Mouse (Mus musculus) heart, adult 2 months (tissue): ENCODE results near the gene Pym1. TPM values are rescaled to one million over a fixed set of nuclear protein-coding genes. Genes with fewer than 3 reads are reported as not detected.

Source experiments
- DNase-seq, 2 experiments: peaks; one replicate each; pipeline ENCODE4 v3.0.0; 2021
- H3K27ac ChIP-seq: fragments of 200-600 bp; 2 replicates; pipeline ENCODE4 v1.8.1; 2022
- H3K27me3 ChIP-seq: fragments of 200-500 bp; 2 replicates; pipeline ENCODE4 v1.6.1; 2012; ENCODE audit warnings: mild to moderate bottlenecking, low read length, inconsistent platforms, mixed read lengths; ENCODE audit not compliant: control insufficient read depth, insufficient read depth
- H3K36me3 ChIP-seq: fragments of 200-500 bp; 2 replicates; pipeline ENCODE4 v1.6.1; 2012; ENCODE audit warnings: low read length, inconsistent platforms; ENCODE audit not compliant: control insufficient read depth, insufficient read depth
- H3K4me1 ChIP-seq: fragments of 200-500 bp; 2 replicates; pipeline ENCODE4 v1.6.1; 2011; ENCODE audit warnings: low read length; ENCODE audit not compliant: control insufficient read depth, insufficient read depth
- H3K4me3 ChIP-seq: fragments of 200-600 bp; 2 replicates; pipeline ENCODE4 v1.8.1; 2022
- H3K79me2 ChIP-seq: fragments of 200-500 bp; replicated peaks from 2 replicates; pipeline ENCODE4 v1.6.1; 2012; ENCODE audit warnings: mild to moderate bottlenecking, inconsistent platforms, low read length, moderate library complexity, mixed read lengths; ENCODE audit not compliant: control insufficient read depth, insufficient read depth
- H3K9ac ChIP-seq: fragments of 200-500 bp; 2 replicates; pipeline ENCODE4 v1.6.1; 2012; ENCODE audit warnings: low read depth, mild to moderate bottlenecking, control low read depth, inconsistent platforms, low read length, mixed read lengths
- CTCF ChIP-seq: fragments of 200-600 bp; IDR thresholded peaks from 2 replicates; pipeline ENCODE4 v1.8.1; 2022; ENCODE audit warnings: antibody characterized with exemption, mild to moderate bottlenecking, moderate library complexity
- EP300 ChIP-seq: fragments of 200-500 bp; IDR thresholded peaks from 2 replicates; pipeline ENCODE4 v1.6.1; 2011; ENCODE audit warnings: low read depth, low read length, control low read depth; ENCODE audit not compliant: insufficient read depth
- POLR2A ChIP-seq: fragments of 200-500 bp; IDR thresholded peaks from 2 replicates; pipeline ENCODE4 v1.6.1; 2011; ENCODE audit warnings: mild to moderate bottlenecking, low read depth, low read length, control low read depth; ENCODE audit not compliant: insufficient read depth
- whole genome bisulfite sequencing: fragments of 180-500 bp; shearing (Covaris S2); methylation state at CpG from one replicate; pipeline ENCODE4 v1.1.7; 2018; 5-methylcytosine and 5-hydroxymethylcytosine counted together
- intact Hi-C: fragments of 180-260 bp; cut with DNase I; formaldehyde crosslinking; loops from one replicate; pipeline ENCODE4 v1.15.1; 2025
- polyA plus RNA-seq: library from polyadenylated mRNA; depleted of rRNA; stranded (reverse); fragments of >200 nt; gene quantifications from 2 replicates; pipeline ENCODE4 v1.2.3, GENCODE M21; 2012
- total RNA-seq, 2 experiments: library from RNA; stranded (reverse); gene quantifications; 2 replicates each; pipeline ENCODE4 v1.2.3; 2021

The Pym1 gene
- total and polyA plus RNA-seq, 3 experiments, result 7.9 to 9.4 (median 8.6) TPM

- under 1% methylated on average over 37 of the region's 37 CpGs for WGBS
- TF ChIP-seq CTCF, result peak; percentile 53
- TF ChIP-seq EP300, result peak; percentile 60; the same call in 1 of the 2 replicates
- TF ChIP-seq POLR2A, result peak; percentile 63
- intact Hi-C loops, result loop anchor here (1.0 to 10.0 kb wide), 4 partner anchors 30 to 1684 kb away; partner anchors contain the start of genes Cdk4, March9 and Ormdl2
Observed at GRCm38 (mm10) chr10:128748252-128748864, 669 bp downstream of the Pym1 start.

GRCm38 (mm10) chr10:128772895-128773294 is 25.2 kb downstream of the Pym1 start:
- Histone ChIP-seq H3K27me3 (no peaks in the 10 kb centered on the region), H3K27ac (no peak overlapping the region), H3K4me1 (no peaks in the 10 kb centered on the region), H3K4me3 (no peak overlapping the region), H3K36me3 (no peaks in the 10 kb centered on the region), H3K79me2 (no peaks in the 10 kb centered on the region), H3K9ac (no peak overlapping the region)
- DNase-seq, result no peak
- no peak for TF ChIP-seq EP300
- TF ChIP-seq CTCF, result peak; percentile 72
- WGBS, result 75% methylated on average over 2 of the region's 2 CpGs
- intact Hi-C loops, result loop anchor here (5.0 kb wide), 1 partner anchor 34 kb away; no protein-coding TSS in a partner anchor

More at GRCm38 (mm10) chr10:128748252-128748864, 669 bp downstream of the Pym1 start:
- peak overlapping the region; percentile 83 for H3K4me3 ChIP-seq
- peaks cover 2% of the 10 kb centered on the region; the same call in 1 of the 2 replicates for H3K79me2 ChIP-seq
- H3K27ac ChIP-seq, result peak overlapping the region; percentile 90
- DNase-seq, result peak; percentile 83 to 84
- peaks cover 5% of the 10 kb centered on the region for H3K4me1 ChIP-seq
- H3K9ac ChIP-seq, result peak overlapping the region; percentile 70
- H3K27me3 ChIP-seq, result no peaks in the 10 kb centered on the region
- no peaks in the 10 kb centered on the region for H3K36me3 ChIP-seq

GRCm38 (mm10) chr10:128773685-128774084 is 26.0 kb downstream of the Pym1 start:
- H3K36me3 ChIP-seq, result peaks cover 5% of the 10 kb centered on the region
- no peaks in the 10 kb centered on the region for H3K27me3 ChIP-seq
- no peak overlapping the region for H3K9ac ChIP-seq
- intact Hi-C loops, result loop anchor here (5.0 kb wide), 1 partner anchor 34 kb away; no protein-coding TSS in a partner anchor
- H3K79me2 ChIP-seq, result no peaks in the 10 kb centered on the region
- WGBS, result 20% methylated on average over 5 of the region's 5 CpGs
- peaks cover 4% of the 10 kb centered on the region for H3K4me1 ChIP-seq
- H3K27ac ChIP-seq, result no peak overlapping the region
- TF ChIP-seq CTCF (peak; percentile 24; the same call in 1 of the 2 replicates), EP300 (no peak)
- no peak for DNase-seq
- no peak overlapping the region for H3K4me3 ChIP-seq

- H3K27me3 ChIP-seq, result no peaks in the 10 kb centered on the region
- no peak for TF ChIP-seq EP300
- TF ChIP-seq CTCF, result no peak
- TF ChIP-seq POLR2A, result no peak
- peaks cover 5% of the 10 kb centered on the region for H3K36me3 ChIP-seq
- H3K9ac ChIP-seq, result no peak overlapping the region
- H3K79me2 ChIP-seq, result no peaks in the 10 kb centered on the region
- DNase-seq, result no peak
- no peak overlapping the region for H3K4me3 ChIP-seq
- H3K4me1 ChIP-seq, result peaks cover 8% of the 10 kb centered on the region
- intact Hi-C loops, result loop anchor here (2.0 kb wide), 1 partner anchor 30 kb away; no protein-coding TSS in a partner anchor
- H3K27ac ChIP-seq, result peak overlapping the region; percentile 88
- 61% methylated on average over 2 of the region's 2 CpGs for WGBS
Observed at GRCm38 (mm10) chr10:128778441-128778840, 30.8 kb downstream of the Pym1 start.

- H3K4me1 ChIP-seq, result peaks cover 8% of the 10 kb centered on the region
- H3K27ac ChIP-seq, result peak overlapping the region; percentile 88
- peaks cover 5% of the 10 kb centered on the region for H3K36me3 ChIP-seq
- WGBS, result 15% methylated on average over 8 of the region's 8 CpGs
- H3K4me3 ChIP-seq, result peak overlapping the region; percentile 17; the same call in 1 of the 2 replicates
- no peak overlapping the region; the same call in 1 of the 2 replicates for H3K9ac ChIP-seq
- H3K27me3 ChIP-seq, result no peaks in the 10 kb centered on the region
- peak; percentile 72 for TF ChIP-seq POLR2A
- TF ChIP-seq CTCF, result no peak
- peak; percentile 85 for TF ChIP-seq EP300
- H3K79me2 ChIP-seq, result no peaks in the 10 kb centered on the region
- peak; percentile 84 to 91 for DNase-seq
- intact Hi-C loops, result loop anchor here (2.0 kb wide), 1 partner anchor 30 kb away; no protein-coding TSS in a partner anchor
Observed at GRCm38 (mm10) chr10:128779011-128779795, 31.5 kb downstream of the Pym1 start.
